Mouse (Mus musculus) thymus, adult 2 months (tissue): ENCODE data around the gene Tceal9.

Experiments
- CTCF ChIP-seq: fragments of 200-500 bp; IDR thresholded peaks from 2 replicates; pipeline ENCODE4 v1.5.1; 2012; ENCODE audit warnings: mild to moderate bottlenecking, control low read depth, low read length, moderate library complexity, borderline replicate concordance; ENCODE audit not compliant: control insufficient read depth, poor library complexity, insufficient read depth; ENCODE audit errors: extremely low read depth
- POLR2A ChIP-seq: fragments of 200-500 bp; IDR thresholded peaks from 2 replicates; pipeline ENCODE4 v1.6.1; 2012; ENCODE audit warnings: mild to moderate bottlenecking, low read length, control low read depth, moderate library complexity; ENCODE audit not compliant: control insufficient read depth, poor library complexity, insufficient read depth; ENCODE audit errors: extremely low read depth

GRCm38 (mm10) chrX:136227768-136228167, 17.1 kb upstream of the Tceal9 start:
- TF ChIP-seq POLR2A = no peak
- no peak for TF ChIP-seq CTCF
